Mouse (Mus musculus): ENCODE data around the gene Raly.
"Not testable (repeated sequence)": the region's sequence is repeated elsewhere in the genome, so short reads cannot be mapped to it uniquely, and the experiment has no call there.

The Raly gene

GRCm38 (mm10) chr2:154863672-154864071, 72.8 kb downstream of the Raly start:
- DNase-seq, result no peak

- no peak for DNase-seq
Observed at GRCm38 (mm10) chr2:154865696-154866095, 74.8 kb downstream of the Raly start.

GRCm38 (mm10) chr2:154868106-154868505, 77.2 kb downstream of the Raly start:
- no peak for DNase-seq

- DNase-seq, result no peak
Observed at GRCm38 (mm10) chr2:154869954-154870641, 79.2 kb downstream of the Raly start.

- no peak for DNase-seq
Observed at GRCm38 (mm10) chr2:154876621-154877020, 85.7 kb downstream of the Raly start.

- no peak for DNase-seq
Observed at GRCm38 (mm10) chr2:154891585-154891984, 100.7 kb downstream of the Raly start.

- DNase-seq, result peak; percentile 95
Observed at GRCm38 (mm10) chr2:154892201-154893044, 101.5 kb downstream of the Raly start, which contains the start of gene Eif2s2. Eif2s2 (minus strand) TSS chr2:154892935.

- no peak for DNase-seq
Observed at GRCm38 (mm10) chr2:154893045-154893385, 102.1 kb downstream of the Raly start.

- no peak for DNase-seq
Observed at GRCm38 (mm10) chr2:154893548-154893947, 102.7 kb downstream of the Raly start.

- not testable (repeated sequence) for DNase-seq
Observed at GRCm38 (mm10) chr2:154899004-154899403, 108.1 kb downstream of the Raly start.

- not testable (repeated sequence) for DNase-seq
Observed at GRCm38 (mm10) chr2:154899412-154899811, 108.5 kb downstream of the Raly start.

- no peak for DNase-seq
Observed at GRCm38 (mm10) chr2:154902111-154902510, 111.2 kb downstream of the Raly start.

GRCm38 (mm10) chr2:154905796-154906195, 114.9 kb downstream of the Raly start:
- DNase-seq, result no peak

- DNase-seq, result not testable (repeated sequence)
Observed at GRCm38 (mm10) chr2:154908223-154908622, 117.3 kb downstream of the Raly start.

GRCm38 (mm10) chr2:154909789-154910188, 118.9 kb downstream of the Raly start:
- no peak for DNase-seq

- DNase-seq, result no peak
Observed at GRCm38 (mm10) chr2:154915922-154916541, 125.1 kb downstream of the Raly start.

- DNase-seq, result peak; percentile 12
Observed at GRCm38 (mm10) chr2:154916547-154916946, 125.7 kb downstream of the Raly start.
